Mouse (Mus musculus): ENCODE data around the gene Trpv4.

GRCm38 (mm10) chr5:114602012-114602411 lies 56.2 kb downstream of the Trpv4 start:
- TF ChIP-seq CTCF (IDR thresholded peaks at IDR 0.05; ENCODE audit: low read depth) = no peak
- TF ChIP-seq EP300 (IDR thresholded peaks at IDR 0.05; ENCODE audit: low read depth) = no peak
